Mouse (Mus musculus): ENCODE results near the gene Cdh16.

GRCm38 (mm10) chr8:104641426-104642323 lies 17.5 kb upstream of the Cdh16 start, which contains the start of gene Ciao2b:
- TF ChIP-seq CTCF (IDR thresholded peaks at IDR 0.05; ENCODE audit: low read depth, low read length) (no peak), EP300 (IDR thresholded peaks at IDR 0.05; ENCODE audit: insufficient read depth, low read depth, low read length) (no peak), POLR2A (IDR thresholded peaks at IDR 0.05; ENCODE audit: insufficient read depth, low read length) (no peak)

All from ES-Bruce4 (cell line).